Mouse (Mus musculus): Measurements from ENCODE around the gene Psmd4.

GRCm38 (mm10) chr3:95054481-95055260 is 12.3 kb upstream of the Psmd4 start:
- TF ChIP-seq CTCF (IDR thresholded peaks at IDR 0.05; ENCODE audit: low read depth, low read length) (no peak), TAL1 (conservative IDR thresholded peaks at IDR 0.05; ENCODE audit: low read depth, low read length) (no peak), GATA1 (IDR thresholded peaks at IDR 0.05; ENCODE audit: borderline replicate concordance, low read length) (no peak), POLR2AphosphoS5 (IDR thresholded peaks at IDR 0.05; ENCODE audit: insufficient replicate concordance, low read depth, low read length) (no peak), GATA2 (IDR thresholded peaks at IDR 0.05; ENCODE audit: borderline replicate concordance, low read depth, low read length) (no peak)

Data from G1E (cell line).